Mouse (Mus musculus) embryo, embryonic 11.5 days (tissue): ENCODE results near the gene Perp.

ENCODE experiments used
- DNase-seq: peaks from one replicate; pipeline ENCODE4 v3.0.0-alpha.2; 2012; ENCODE audit warnings: low read depth, low spot score

The Perp gene

GRCm38 (mm10) chr10:18861418-18861817, 16.6 kb downstream of the Perp start:
- no peak for DNase-seq

GRCm38 (mm10) chr10:18863332-18863731, 18.5 kb downstream of the Perp start:
- no peak for DNase-seq

GRCm38 (mm10) chr10:18864753-18865152, 19.9 kb downstream of the Perp start:
- no peak for DNase-seq

- no peak for DNase-seq
Observed at GRCm38 (mm10) chr10:18870990-18871389, 26.2 kb downstream of the Perp start.

GRCm38 (mm10) chr10:18876211-18876610, 31.4 kb downstream of the Perp start:
- DNase-seq: no peak

- no peak for DNase-seq
Observed at GRCm38 (mm10) chr10:18878111-18878510, 33.3 kb downstream of the Perp start.

GRCm38 (mm10) chr10:18879160-18879559, 34.3 kb downstream of the Perp start:
- no peak for DNase-seq

GRCm38 (mm10) chr10:18879690-18880089, 34.9 kb downstream of the Perp start:
- DNase-seq: no peak

- no peak for DNase-seq
Observed at GRCm38 (mm10) chr10:18882190-18882589, 37.4 kb downstream of the Perp start.

GRCm38 (mm10) chr10:18886918-18887625, 42.3 kb downstream of the Perp start:
- no peak for DNase-seq

GRCm38 (mm10) chr10:18888751-18889150, 43.9 kb downstream of the Perp start:
- no peak for DNase-seq

- no peak for DNase-seq
Observed at GRCm38 (mm10) chr10:18889255-18889654, 44.4 kb downstream of the Perp start.

- no peak for DNase-seq
Observed at GRCm38 (mm10) chr10:18891110-18891509, 46.3 kb downstream of the Perp start.

GRCm38 (mm10) chr10:18892102-18892501, 47.3 kb downstream of the Perp start:
- no peak for DNase-seq

- DNase-seq: no peak
Observed at GRCm38 (mm10) chr10:18894259-18895166, 49.7 kb downstream of the Perp start.

GRCm38 (mm10) chr10:18904108-18904507, 59.3 kb downstream of the Perp start:
- peak; percentile 16 for DNase-seq
